Mouse (Mus musculus) spleen, adult 2 months (tissue): ENCODE measurements at regions not wholly inside any gene's neighbourhood (a gene's known extent, or its start where the extent isn't known, plus 50 kb on each side); places are given as distances from the start of the nearest gene placed in this dataset.

Experiments
- CTCF ChIP-seq: fragments of 200-500 bp; IDR thresholded peaks from 2 replicates; pipeline ENCODE4 v1.5.1; 2011; ENCODE audit warnings: mild to moderate bottlenecking, inconsistent platforms; ENCODE audit not compliant: insufficient read depth, insufficient read length, insufficient replicate concordance; ENCODE audit errors: extremely low read depth
- POLR2A ChIP-seq: fragments of 200-500 bp; IDR thresholded peaks from 2 replicates; pipeline ENCODE4 v1.6.1; 2011; ENCODE audit warnings: low read depth, low read length, inconsistent platforms

GRCm38 (mm10) chr6:22448906-22449305, 92.9 kb upstream of the Fam3c start:
- TF ChIP-seq CTCF (no peak), POLR2A (no peak)
